Mouse (Mus musculus): Measurements from ENCODE around the gene Bcl9. TPM values are rescaled to one million over a fixed set of nuclear protein-coding genes. Genes with fewer than 3 reads are reported as not detected.

The Bcl9 gene
- total and polyA plus RNA-seq, 3 experiments, result 2.1 to 20.8 TPM; not detected in 1

GRCm38 (mm10) chr3:97161773-97162172 lies 135.9 kb downstream of the Bcl9 start:
- Histone ChIP-seq H3K4me1 (ENCODE audit: control insufficient read depth in 1 of 2, insufficient read depth in 2 of 2, low read length in 2 of 2) (peaks cover 11 to 33% of the 10 kb centered on the region in 2 experiments), H3K36me3 (ENCODE audit: control insufficient read depth in 1 of 2, insufficient read depth in 2 of 2, low read length in 2 of 2) (peaks cover 0 to 36% of the 10 kb centered on the region in 2 experiments; a peak in 2 of 4 replicates), H3K27ac (ENCODE audit: control insufficient read depth, low read depth, low read length) (no peak overlapping the region), H3K9ac (ENCODE audit: control insufficient read depth, low read depth, low read length, poor library complexity, severe bottlenecking) (no peak overlapping the region), H3K4me3 (ENCODE audit: control insufficient read depth in 1 of 2, insufficient read depth in 1 of 2, low read depth in 2 of 2, low read length in 2 of 2) (no peak overlapping the region), H3K27me3 (ENCODE audit: control insufficient read depth in 1 of 2, insufficient read depth in 2 of 2, low read length in 2 of 2) (no peaks in the 10 kb centered on the region), H3K9me3 (replicated peaks; ENCODE audit: insufficient read depth, low read length) (no peaks in the 10 kb centered on the region), H3K79me2 (ENCODE audit: control insufficient read depth, insufficient read depth, low read length, poor library complexity) (peaks cover 18% of the 10 kb centered on the region)
- DNase-seq (ENCODE audit: low read depth, low spot score), result no peak
- TF ChIP-seq RCOR1 (IDR thresholded peaks at IDR 0.05; ENCODE audit: low read depth, low read length), result no peak
- TF ChIP-seq ELF1 (IDR thresholded peaks at IDR 0.05; ENCODE audit: low read depth, low read length), result no peak
- no peak for TF ChIP-seq ZKSCAN1 (IDR thresholded peaks at IDR 0.05; ENCODE audit: low read depth, low read length)
- no peak for TF ChIP-seq CTCF (IDR thresholded peaks at IDR 0.05 in 2 of 3, conservative IDR thresholded peaks at IDR 0.05 in 1 of 3; ENCODE audit: control insufficient read depth in 1 of 3, insufficient read depth in 1 of 3, low read depth in 2 of 3, low read length in 3 of 3, poor library complexity in 1 of 3, severe bottlenecking in 1 of 3)
- no peak for TF ChIP-seq ZNF384 (IDR thresholded peaks at IDR 0.05; ENCODE audit: low read depth, low read length)
- TF ChIP-seq JUND (IDR thresholded peaks at IDR 0.05; ENCODE audit: low read depth, low read length), result no peak
- TF ChIP-seq HCFC1 (IDR thresholded peaks at IDR 0.05; ENCODE audit: low read depth, low read length), result no peak
- TF ChIP-seq MYB (IDR thresholded peaks at IDR 0.05; ENCODE audit: low read depth, low read length), result no peak
- no peak for TF ChIP-seq EP300 (IDR thresholded peaks at IDR 0.05; ENCODE audit: low read depth in 1 of 2, low read length in 2 of 2)
- TF ChIP-seq MEF2A (IDR thresholded peaks at IDR 0.05; ENCODE audit: extremely low read depth, insufficient replicate concordance, low read depth, low read length, poor library complexity, severe bottlenecking), result no peak

GRCm38 (mm10) chr3:97160908-97161307 lies 136.8 kb downstream of the Bcl9 start:
- Histone ChIP-seq H3K27ac (ENCODE audit: control insufficient read depth, low read depth, low read length) (no peak overlapping the region), H3K4me3 (ENCODE audit: control insufficient read depth in 1 of 2, insufficient read depth in 1 of 2, low read depth in 2 of 2, low read length in 2 of 2) (no peak overlapping the region), H3K36me3 (ENCODE audit: control insufficient read depth in 1 of 2, insufficient read depth in 2 of 2, low read length in 2 of 2) (peaks cover 0 to 36% of the 10 kb centered on the region in 2 experiments; a peak in 2 of 4 replicates), H3K9ac (ENCODE audit: control insufficient read depth, low read depth, low read length, poor library complexity, severe bottlenecking) (no peak overlapping the region), H3K27me3 (ENCODE audit: control insufficient read depth in 1 of 2, insufficient read depth in 2 of 2, low read length in 2 of 2) (no peaks in the 10 kb centered on the region), H3K9me3 (replicated peaks; ENCODE audit: insufficient read depth, low read length) (no peaks in the 10 kb centered on the region), H3K79me2 (ENCODE audit: control insufficient read depth, insufficient read depth, low read length, poor library complexity) (peaks cover 18% of the 10 kb centered on the region), H3K4me1 (ENCODE audit: control insufficient read depth in 1 of 2, insufficient read depth in 2 of 2, low read length in 2 of 2) (peaks cover 11 to 37% of the 10 kb centered on the region in 2 experiments)
- DNase-seq (ENCODE audit: low read depth, low spot score), result no peak
- TF ChIP-seq ELF1 (IDR thresholded peaks at IDR 0.05; ENCODE audit: low read depth, low read length) (no peak), MEF2A (IDR thresholded peaks at IDR 0.05; ENCODE audit: extremely low read depth, insufficient replicate concordance, low read depth, low read length, poor library complexity, severe bottlenecking) (no peak)

- Histone ChIP-seq H3K27me3 (ENCODE audit: control insufficient read depth in 1 of 2, insufficient read depth in 2 of 2, low read length in 2 of 2) (no peaks in the 10 kb centered on the region), H3K79me2 (ENCODE audit: control insufficient read depth, insufficient read depth, low read length, poor library complexity) (peaks cover 18% of the 10 kb centered on the region), H3K9me3 (replicated peaks; ENCODE audit: insufficient read depth, low read length) (no peaks in the 10 kb centered on the region), H3K27ac (ENCODE audit: control insufficient read depth, low read depth, low read length) (no peak overlapping the region), H3K36me3 (ENCODE audit: control insufficient read depth in 1 of 2, insufficient read depth in 2 of 2, low read length in 2 of 2) (peaks cover 0 to 34% of the 10 kb centered on the region in 2 experiments; a peak in 2 of 4 replicates), H3K4me1 (ENCODE audit: control insufficient read depth in 1 of 2, insufficient read depth in 2 of 2, low read length in 2 of 2) (peaks cover 11 to 33% of the 10 kb centered on the region in 2 experiments), H3K9ac (ENCODE audit: control insufficient read depth, low read depth, low read length, poor library complexity, severe bottlenecking) (peak overlapping the region; percentile 2; the same call in 1 of the 2 replicates), H3K4me3 (ENCODE audit: control insufficient read depth in 1 of 2, insufficient read depth in 1 of 2, low read depth in 2 of 2, low read length in 2 of 2) (peak overlapping the region in 1 of 2 experiments; percentile 83; a peak in 2 of 4 replicates)
- DNase-seq (ENCODE audit: low read depth, low spot score), result peak; percentile 50
- no peak for TF ChIP-seq TCF12 (IDR thresholded peaks at IDR 0.05; ENCODE audit: low read depth, low read length)
- TF ChIP-seq CHD1 (IDR thresholded peaks at IDR 0.05; ENCODE audit: low read depth, low read length), result 0 out of 2 replicates have a peak, but pooled peaks have one; percentile 23
- no peak for TF ChIP-seq NELFE (IDR thresholded peaks at IDR 0.05; ENCODE audit: low read depth, low read length)
Measured at GRCm38 (mm10) chr3:97159986-97160385, 137.7 kb downstream of the Bcl9 start.
